In genomic region chr1:56850446-56850845, GRCm38 (mm10) we compare ENCODE assay signal across 18 mouse cellular contexts.
"Had no signal": no experiment of that assay in that cellular context is flagged by ENCODE, and none has a peak within 500 bp of the region (broad histone marks: within the 10 kb centered on the region; RNA-seq: fewer than 3 reads in every experiment).

No protein-coding gene starts in this region.

- H3K9ac ChIP-seq: limb, embryonic 12.5 days; liver, embryonic 13.5 days; liver, postnatal 0 days; lung, embryonic 15.5 days; midbrain, embryonic 12.5 days; neural tube, embryonic 15.5 days; stomach, embryonic 15.5 days had no signal

- H3K27ac ChIP-seq: kidney, postnatal 0 days; limb, embryonic 12.5 days; liver, embryonic 13.5 days; lung, embryonic 15.5 days; macrophage; midbrain, embryonic 12.5 days; neural tube, embryonic 15.5 days; stomach, embryonic 15.5 days had no signal

- H3K9me3 ChIP-seq: limb, embryonic 12.5 days; liver, embryonic 13.5 days; lung, embryonic 15.5 days; midbrain, embryonic 12.5 days; neural tube, embryonic 15.5 days; stomach, embryonic 15.5 days had no signal

- H3K36me3 ChIP-seq: limb, embryonic 12.5 days; liver, embryonic 13.5 days; lung, embryonic 15.5 days; midbrain, embryonic 12.5 days; neural tube, embryonic 15.5 days; stomach, embryonic 15.5 days had no signal

- DNase-seq: kidney, adult 8-10 months; kidney, postnatal 36 days; liver; liver, embryonic 13.5 days; liver, postnatal 0 days; lung, postnatal 14 days; thymus, postnatal 36 days had no signal

- ATAC-seq: hindbrain, embryonic 16.5 days; inflammation-experienced regulatory T-cells, adult 6 months; intestine, postnatal 0 days; liver, postnatal 0 days had no signal

- H3K4me1 ChIP-seq: liver, embryonic 13.5 days; lung, embryonic 15.5 days; stomach, embryonic 15.5 days had no signal

- H3K4me3 ChIP-seq: limb, embryonic 12.5 days; liver, embryonic 13.5 days; lung, embryonic 15.5 days; midbrain, embryonic 12.5 days; myocyte; neural tube, embryonic 15.5 days; stomach, embryonic 15.5 days had no signal

- H3K27me3 ChIP-seq: limb, embryonic 12.5 days; liver, embryonic 13.5 days; lung, embryonic 15.5 days; midbrain, embryonic 12.5 days; neural tube, embryonic 15.5 days; stomach, embryonic 15.5 days had no signal

- H3K4me2 ChIP-seq: limb, embryonic 12.5 days; liver, embryonic 13.5 days; lung, embryonic 15.5 days; midbrain, embryonic 12.5 days; neural tube, embryonic 15.5 days; stomach, embryonic 15.5 days had no signal
